Mouse (Mus musculus): ENCODE measurements at regions not wholly inside any gene's neighbourhood (a gene's known extent, or its start where the extent isn't known, plus 50 kb on each side); places are given as distances from the start of the nearest gene placed in this dataset.

DNA sequence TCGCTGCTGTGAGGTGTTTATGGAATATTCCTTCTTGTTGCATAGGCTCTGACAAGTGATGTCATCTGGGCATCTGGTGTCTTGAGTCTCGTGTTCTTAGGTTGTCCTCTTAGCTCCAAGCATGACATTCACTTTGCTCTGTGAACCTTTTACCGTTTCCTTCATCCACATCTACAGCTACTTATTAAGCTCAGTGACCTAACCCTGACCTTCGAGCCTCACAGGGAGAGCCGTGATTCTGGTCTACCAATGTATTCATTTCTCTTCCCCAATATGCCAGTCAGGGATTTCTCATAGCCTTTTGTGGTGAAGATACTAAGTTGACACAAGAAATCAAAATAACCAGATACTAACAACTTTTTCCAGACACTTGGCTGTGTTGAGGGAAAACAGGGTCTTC lies 409.0 kb upstream of the Mctp2 start:
- DNase-seq, result no peak
- intact Hi-C loops (cut with DNase I), result no loop called here

DNA sequence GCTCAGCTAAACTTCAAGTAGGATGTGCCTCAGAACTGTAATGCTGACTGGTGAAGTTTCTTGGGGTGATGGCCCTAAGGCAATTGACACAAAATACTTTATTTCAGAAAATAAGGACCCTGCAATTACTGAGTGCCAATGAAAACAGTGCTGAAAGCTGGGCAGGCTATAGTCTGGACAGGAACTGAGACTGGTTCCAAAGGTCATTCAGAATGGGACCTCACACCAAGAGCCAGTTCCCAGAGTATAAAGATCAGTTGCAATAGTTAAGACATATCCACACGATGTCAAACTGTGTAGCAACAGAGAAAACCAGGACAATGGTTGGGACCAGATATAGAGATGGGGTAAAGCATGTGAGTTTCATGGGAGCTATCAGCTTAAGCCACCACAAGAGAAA lies 409.6 kb upstream of the Mctp2 start:
- intact Hi-C loops (cut with DNase I), result no loop called here
- DNase-seq, result no peak

DNA sequence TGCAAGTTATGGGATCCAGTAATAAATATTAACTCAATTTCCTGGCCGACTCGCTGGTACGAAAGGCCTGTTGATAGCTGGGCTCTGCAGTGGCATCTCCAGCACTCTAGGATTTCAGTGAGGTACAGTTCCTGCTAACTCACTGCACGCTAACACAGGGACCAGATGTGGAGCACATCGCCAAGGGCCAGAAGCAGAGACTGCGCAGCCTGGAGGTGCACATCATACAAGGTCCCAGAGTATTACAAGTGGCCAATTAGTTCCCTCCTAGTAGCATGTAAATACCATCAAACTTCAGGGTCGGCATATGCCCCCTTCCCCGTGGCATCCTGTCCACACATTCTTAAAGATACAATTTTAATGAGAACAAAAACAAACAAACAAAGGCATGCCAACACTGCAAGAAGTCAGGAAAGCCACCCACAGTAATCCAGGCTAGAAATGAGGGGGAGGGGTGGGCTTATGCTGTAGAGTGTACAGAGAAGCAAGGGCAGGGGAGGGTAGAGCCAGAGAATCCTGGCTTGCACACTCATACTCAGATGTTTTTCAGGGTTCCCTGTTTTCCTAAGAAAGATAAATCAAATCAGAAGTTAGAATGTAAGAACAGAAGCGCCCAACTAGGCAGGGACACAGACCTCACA lies 419.9 kb upstream of the Mctp2 start:
- DNase-seq, result no peak
- intact Hi-C loops (cut with DNase I), result no loop called here

DNA sequence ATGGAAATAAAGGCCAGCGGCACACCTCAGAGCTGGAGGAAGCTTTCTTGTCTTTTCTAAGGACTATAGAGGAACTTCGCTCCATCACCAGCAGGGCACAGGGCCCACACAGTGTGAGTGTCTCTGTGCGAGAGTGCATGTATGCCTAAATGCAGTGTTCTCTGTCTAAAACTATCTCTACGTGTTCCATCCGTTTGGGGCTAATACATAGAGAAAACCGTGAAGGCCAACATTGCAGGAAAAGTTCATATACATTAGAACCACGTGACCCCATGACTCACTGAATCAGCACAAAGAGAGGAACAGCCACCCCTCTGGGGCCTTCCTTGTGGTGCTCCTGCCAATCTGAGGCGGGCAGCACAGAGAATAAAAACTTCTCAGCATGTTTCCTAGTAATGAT lies 431.4 kb upstream of the Mctp2 start:
- intact Hi-C loops (cut with DNase I), result no loop called here
- DNase-seq, result no peak

DNA sequence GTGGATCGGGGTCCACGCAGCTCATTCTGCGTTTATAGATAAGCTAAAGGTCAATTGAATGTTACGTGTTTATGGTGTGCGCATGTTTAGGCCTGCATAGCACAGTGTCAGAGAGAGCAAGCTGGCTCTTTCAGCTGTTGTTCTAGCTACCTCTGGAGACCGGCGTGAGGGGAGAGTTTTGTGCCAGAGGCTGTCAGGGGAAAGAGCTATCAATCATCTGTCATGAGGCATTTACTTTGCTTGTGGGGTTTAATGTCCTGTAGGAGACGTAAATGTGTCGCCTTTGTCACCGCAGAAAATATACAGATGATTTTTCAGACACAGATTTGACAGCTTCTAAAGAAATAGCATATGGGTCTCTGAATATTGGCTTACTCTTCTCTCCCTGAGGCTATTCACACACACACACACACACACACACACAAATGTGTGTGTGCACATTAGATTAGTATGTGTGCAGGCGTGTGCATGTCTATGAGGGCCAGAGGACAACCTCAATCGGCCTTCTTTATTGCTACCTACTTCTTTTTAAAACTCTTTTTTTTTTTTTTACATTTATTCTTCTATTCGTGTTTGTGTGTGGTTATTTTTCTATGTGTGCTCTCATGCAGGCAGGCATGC lies 432.0 kb upstream of the Mctp2 start:
- no peak for DNase-seq
- intact Hi-C loops (cut with DNase I), result no loop called here

DNA sequence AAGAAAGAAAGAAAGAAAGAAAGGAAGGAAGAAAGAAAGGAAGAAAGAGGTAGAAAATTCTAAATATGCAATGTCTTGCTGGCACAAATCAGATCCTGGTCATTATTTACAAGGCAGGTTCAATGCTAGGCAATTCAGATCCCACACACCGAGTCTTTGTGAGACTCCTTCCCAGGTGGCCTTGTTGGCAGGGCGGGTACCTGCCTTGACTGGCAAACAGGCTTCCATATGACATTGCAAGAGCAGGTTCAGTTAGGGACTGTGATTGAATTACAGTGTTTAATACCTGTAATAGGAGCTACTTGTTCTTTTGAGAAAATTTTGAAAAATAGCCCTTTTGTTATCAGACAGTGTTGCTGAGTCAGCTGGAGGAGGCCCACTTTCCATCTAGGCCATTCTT lies 436.0 kb upstream of the Mctp2 start:
- no peak for DNase-seq
- intact Hi-C loops (cut with DNase I), result no loop called here

DNA sequence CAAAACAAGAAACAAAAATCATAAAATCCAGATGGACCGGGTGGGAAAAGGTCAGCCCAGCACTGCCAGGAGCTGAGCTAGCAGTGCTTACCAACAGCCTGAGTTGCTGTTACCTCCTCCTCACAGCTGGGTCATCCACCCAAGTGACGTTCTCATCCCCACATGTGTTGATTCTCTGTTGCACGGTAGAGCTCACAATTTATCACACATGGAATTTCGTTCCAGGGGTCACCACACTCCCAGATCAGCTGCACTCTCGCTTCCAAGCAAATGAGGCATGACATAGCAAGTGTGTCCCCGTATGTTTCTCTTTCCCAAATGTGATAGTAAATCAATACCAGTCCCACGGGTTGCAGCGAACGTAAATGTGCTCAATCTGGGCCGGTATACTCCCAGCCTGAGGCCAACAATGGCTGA lies 445.1 kb upstream of the Mctp2 start:
- intact Hi-C loops (cut with DNase I), result no loop called here
- no peak for DNase-seq

DNA sequence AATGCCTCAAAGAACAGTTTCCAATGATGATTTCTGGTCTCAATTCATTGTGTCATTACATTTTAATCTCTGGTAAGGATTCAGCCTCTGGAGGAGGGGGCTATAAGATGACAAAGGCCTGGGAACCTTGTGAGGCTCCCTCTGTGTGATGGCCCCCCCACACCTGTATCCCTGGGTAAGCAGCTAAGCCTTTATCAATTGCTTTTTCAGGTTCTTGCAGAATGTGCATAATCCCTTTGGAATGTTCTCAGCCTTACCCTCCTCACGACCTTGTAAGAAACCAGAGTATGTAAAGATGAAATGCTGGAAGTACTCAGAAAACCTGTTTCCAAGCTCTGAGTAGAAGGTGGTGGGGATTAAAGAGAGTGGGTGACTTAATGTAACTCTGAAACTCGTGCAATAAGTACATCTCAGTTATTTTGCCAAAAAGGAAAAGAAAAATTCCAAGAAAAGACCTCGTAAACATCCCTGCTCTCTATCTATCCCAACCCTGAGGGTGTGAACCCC lies 446.7 kb upstream of the Mctp2 start:
- intact Hi-C loops (cut with DNase I), result no loop called here
- no peak for DNase-seq

DNA sequence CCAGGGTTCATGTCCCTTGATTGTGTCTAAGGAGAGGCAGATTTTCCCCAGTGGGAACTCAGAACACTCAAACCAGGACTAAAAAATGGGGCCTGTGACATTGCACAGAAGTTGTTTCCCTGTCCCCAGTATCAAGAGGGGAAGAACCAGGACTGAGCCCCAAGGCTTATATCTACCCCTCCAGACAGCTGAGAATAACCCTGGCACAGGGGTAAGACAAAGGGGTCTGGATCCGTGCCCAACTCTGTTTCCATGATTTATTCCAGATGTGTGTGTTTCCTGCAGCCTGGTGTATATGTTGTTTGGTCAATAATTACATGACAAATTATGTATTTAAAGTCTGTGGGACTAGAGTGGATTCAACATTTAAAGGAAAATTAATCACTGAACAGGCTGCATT lies 456.3 kb upstream of the Mctp2 start:
- no peak for DNase-seq
- intact Hi-C loops (cut with DNase I), result no loop called here

DNA sequence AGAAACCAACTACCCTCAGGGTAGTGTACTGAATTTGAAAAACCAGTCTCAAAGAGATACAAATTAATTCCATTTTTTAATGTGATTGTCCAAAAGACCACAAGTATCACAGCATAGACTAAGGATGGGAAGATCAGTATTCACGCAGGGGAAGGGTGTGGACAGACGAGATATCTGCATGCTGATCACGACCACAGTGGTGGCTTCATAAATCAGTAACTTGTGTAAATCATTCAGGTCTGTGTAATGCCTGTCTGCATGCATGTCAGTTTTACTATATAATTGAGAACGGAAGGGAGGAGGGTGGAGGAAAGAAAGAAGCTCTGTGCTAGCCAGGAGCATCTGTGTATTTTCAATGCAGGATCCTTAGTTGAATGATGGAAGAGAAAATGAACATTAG lies 462.3 kb upstream of the Mctp2 start:
- intact Hi-C loops (cut with DNase I), result no loop called here
- DNase-seq, result no peak

DNA sequence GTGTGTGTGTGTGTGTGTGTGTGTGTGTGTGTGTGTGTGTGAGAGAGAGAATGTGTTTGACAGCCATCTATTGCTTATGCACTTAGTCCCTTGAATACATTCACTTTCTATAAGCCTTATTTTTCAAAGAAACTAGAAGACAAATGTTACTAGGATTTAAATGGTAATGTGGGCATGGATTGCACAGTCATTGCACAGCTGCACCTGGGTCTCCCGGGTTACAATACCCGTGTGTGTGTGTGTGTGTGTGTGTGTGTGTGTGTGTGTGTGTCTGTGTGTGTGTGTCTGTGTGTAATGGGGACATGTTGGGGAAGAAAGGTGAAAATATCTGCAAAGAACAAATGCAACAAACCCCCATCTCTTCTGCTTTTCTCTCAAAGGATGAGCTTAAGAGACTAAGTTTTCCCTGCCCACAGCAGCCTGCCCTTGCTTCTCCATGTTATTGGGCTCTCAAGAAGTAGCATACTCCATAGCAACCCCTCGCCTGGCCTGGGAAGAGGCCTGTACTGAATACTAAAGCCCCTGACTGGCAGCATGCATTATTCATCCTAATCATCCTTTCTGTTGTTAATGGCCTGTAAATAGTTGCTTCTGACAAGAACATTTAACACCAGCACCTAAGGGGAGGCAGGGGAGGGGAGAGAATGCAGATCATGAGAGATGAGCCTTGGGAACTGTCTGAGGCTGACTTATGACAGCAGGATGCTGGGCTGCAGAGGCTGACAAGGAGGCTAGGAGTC lies 467.8 kb upstream of the Mctp2 start:
- DNase-seq, result no peak
- intact Hi-C loops (cut with DNase I), result no loop called here

DNA sequence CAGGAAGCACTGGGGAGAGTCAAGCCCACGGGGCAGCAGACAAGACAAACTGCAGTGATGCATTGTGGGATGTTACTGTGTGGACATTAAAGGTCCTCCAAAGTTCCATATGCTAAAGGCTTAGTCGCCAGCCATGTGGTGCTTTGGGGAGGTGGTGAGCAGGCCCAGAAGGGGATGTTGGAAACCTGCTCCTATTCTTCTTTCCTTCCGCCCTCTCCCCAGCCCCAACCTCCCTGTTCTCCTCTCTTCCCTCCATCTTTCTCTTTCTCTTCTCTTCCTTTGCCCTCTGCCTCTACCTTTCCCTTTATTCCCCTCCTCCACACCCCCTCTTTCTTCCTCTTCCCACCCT lies 468.3 kb upstream of the Mctp2 start:
- intact Hi-C loops (cut with DNase I), result no loop called here
- DNase-seq, result no peak

DNA sequence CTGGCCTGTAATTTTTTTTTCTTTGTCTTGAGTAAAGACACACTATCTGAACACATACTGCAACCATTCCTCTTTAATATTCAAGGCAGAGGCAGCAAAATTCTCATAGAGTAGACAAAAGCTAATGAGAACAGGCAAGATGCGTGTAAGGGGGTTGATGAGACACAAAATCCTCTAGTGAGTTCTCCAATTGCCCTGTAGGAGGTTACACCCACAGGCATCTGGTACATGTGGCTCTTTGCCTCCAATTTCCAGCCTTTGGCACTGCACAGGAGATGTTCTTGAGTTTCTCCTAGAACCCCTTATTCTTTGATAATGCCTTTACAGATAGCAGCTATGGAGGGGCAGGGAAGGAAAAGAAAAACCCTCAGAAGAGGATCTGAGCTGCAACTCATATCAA lies 480.9 kb upstream of the Mctp2 start:
- DNase-seq, result no peak
- intact Hi-C loops (cut with DNase I), result no loop called here

DNA sequence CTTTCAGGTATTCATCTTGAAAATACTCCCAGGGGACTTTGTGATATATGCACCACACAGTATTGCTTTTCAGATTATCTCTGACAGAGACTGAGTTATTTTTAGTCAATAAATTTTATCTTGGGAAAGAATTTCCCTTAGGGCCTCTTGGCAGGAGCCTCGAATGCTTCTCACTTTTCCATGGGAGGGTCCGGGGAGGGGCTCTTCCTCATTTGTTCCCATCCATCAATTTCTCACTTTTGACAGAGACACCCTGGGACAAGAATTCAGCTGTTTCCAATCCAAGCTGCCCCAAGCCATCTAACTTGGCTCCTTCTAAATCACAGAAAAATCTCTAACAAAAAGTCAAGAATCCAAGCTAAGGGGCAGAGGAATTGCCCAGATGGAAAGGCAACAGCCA lies 481.9 kb upstream of the Mctp2 start:
- no peak for DNase-seq

DNA sequence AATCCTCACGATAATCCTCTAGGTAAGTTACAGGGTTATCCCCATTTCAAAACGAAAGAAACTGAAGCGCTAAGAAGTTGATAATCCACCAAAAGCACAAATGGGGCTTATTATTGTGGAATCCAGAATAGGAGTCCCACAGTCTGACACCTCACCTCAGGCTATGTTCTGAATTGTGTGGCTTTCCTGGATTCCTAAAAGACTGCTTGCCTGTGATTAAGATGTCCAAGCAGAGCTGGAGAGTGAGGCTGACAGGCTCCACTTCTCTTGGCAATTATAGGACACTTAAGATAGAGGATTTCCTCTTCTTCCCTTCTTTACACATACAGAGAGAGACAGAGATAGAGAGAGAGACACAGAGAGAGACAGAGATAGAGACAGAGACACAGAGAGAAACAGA lies 515.7 kb upstream of the Mctp2 start:
- DNase-seq, result no peak
- intact Hi-C loops (cut with DNase I), result no loop called here

More for the DNA sequence above, 481.9 kb upstream of the Mctp2 start:
- intact Hi-C loops (cut with DNase I), result no loop called here

DNA sequence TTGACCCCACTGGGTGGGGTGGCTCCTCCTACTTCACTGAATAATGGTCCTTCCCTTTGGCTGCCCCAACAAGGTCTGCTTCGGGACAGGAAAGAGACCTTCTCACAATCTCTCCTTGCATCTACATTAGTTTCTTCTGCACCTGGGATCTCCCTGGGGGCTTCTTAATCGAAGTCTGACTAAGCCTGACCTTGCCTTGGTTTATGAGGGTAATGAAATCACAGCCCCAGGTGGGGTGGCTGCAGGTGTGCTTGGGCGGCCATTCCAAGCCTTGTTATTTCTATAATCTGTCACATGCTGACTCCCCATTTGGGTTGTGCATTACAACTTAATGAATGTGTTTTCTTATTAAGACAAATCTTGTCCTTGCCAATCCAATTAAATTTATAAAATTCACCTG lies 520.2 kb upstream of the Mctp2 start:
- DNase-seq, result no peak
- intact Hi-C loops (cut with DNase I), result no loop called here

DNA sequence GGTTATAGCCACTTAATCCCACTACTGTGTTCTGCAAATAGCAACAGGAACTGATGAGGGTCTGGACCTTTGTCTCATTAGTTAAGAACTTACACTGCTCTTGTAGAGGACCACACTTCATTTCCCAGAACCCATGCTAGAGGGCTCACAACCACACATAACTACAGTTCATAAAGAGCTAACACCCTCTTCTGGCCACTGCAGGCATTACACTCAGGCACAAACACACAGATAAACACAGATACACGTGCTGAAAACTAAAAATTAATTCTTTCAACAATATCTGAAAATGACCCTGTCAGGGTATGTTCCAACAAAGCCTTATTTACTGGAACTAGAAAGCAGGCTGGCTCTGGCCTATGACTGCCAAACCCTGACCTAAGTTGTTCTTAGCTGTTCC lies 529.0 kb upstream of the Mctp2 start:
- intact Hi-C loops (cut with DNase I), result no loop called here
- no peak for DNase-seq

DNA sequence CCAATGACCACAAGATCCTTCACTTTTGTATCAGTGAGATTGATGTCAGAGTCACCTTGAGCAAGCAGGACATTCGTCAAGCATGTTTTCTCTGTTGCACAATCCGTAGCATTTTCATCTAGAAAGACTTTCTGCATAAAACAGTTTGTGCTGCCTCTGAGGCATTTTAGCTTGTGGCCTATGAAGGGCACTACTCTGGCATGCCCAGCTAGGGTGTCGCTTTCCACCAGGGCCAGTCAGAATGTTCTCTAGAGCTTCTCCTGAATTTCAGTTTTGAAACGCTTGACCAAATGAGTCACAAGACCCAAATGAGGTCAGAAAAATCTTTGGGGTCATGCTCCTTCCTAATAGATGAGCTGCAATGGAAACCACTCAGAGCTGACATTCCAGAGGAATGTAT lies 529.6 kb upstream of the Mctp2 start:
- no peak for DNase-seq
- intact Hi-C loops (cut with DNase I), result no loop called here

DNA sequence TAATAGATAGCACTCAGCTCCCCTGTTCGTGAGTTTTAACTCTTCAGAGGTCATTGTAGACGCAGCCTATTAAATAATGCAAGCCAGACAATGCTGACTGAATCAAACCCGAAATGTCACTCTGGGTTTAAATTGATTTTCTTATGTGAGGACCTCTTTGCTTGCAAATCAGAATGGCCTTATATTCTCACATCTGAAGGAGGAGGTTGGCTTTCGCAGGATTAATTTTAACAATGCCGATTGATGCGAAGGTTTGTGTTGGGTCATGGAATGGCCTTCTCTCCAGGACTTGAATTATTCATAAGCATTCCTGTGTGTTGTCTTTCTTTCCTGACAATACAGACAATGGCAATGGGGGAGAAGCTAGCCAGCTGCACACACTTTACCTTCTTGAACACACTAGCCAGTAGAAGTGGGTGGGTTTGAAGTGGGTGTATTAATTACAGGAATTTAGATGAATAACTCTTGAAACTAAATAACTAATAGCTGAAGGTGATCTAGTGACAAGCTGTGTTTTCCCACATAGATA lies 530.1 kb upstream of the Mctp2 start:
- DNase-seq, result no peak
- intact Hi-C loops (cut with DNase I), result no loop called here

DNA sequence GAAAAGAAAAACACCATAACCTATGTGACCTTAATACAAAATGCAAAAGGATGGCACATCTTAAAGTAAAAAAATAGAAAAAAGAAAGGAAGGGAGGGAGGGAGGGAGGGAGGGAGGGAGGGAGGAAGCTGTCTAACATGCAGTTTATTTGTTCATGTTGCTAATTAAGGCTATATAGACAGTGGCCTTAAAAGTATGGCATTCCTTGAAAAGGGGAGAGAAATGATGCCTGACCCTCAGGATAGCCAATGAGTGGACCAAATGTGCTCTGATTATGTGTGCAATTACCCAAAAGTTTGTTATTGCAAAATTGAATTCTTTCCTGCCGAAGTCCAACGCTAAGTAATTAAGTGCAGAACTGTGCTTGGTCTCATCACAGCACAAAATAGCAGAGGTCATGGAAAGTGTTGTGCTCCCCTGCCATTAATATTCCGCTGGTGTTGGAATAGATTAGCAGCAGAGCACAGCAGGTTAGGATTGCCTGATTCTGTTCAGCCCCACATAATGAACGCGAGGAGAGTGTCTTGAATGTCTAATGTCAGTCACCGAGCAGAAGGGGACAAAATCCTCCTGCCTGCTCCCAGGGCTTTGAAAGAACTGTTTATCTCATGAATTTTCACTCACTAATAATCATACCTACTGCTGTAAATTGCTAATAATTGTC lies 531.7 kb upstream of the Mctp2 start:
- intact Hi-C loops (cut with DNase I), result no loop called here

DNA sequence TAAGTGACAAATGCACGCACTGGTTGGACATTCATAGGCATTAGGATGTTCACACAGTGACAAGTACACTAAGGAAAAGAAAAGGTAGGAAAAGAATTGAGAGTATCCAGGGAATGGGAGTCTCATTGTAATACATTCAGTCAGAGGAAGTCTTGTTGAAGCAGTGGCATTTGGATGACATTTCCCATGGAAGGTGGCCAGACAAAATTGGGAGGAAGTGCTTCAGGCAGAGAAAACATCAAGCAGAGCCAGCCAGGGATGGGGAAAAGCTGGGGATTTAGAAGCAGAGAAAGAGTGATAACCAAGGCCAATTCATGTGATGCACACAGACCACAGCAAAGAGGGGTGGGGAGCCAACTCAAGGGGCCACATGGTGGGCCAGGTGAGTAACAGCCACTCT lies 524.0 kb upstream of the Rgma start:
- intact Hi-C loops (cut with DNase I), result no loop called here
- peak; percentile 8 to 9 for DNase-seq

More for the DNA sequence above, 531.7 kb upstream of the Mctp2 start:
- DNase-seq, result no peak
